Mouse (Mus musculus) kidney, postnatal 4 days (tissue): ENCODE results near the gene Gdf3.
"Not testable (repeated sequence)": the region's sequence is repeated elsewhere in the genome, so short reads cannot be mapped to it uniquely, and the experiment has no call there.

Experiments
- DNase-seq, 2 experiments: peaks; one replicate each; pipeline ENCODE4 v3.0.0; 2021; ENCODE audit warnings: mixed read lengths in 2 of 2

Gene Gdf3

GRCm38 (mm10) chr6:122604260-122604659 lies 5.6 kb downstream of the Gdf3 start:
- DNase-seq: no peak

DNA sequence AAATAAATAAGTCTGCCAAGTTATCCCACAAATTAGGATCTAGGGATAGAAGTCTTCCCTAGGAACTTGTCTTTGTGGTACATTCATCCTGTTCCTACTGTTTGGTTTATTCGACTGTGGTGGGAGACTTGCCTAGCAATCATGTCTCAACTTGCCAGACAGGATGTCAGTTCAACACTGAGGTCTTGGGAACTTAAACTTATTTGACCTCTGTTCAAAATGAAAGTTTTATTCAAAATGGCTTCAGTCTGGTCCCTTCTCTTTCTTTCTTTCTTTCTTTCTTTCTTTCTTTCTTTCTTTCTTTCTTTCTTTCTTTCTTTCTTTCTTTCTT lies 6.9 kb downstream of the Gdf3 start:
- no peak for DNase-seq

- peak; percentile 73 to 83 for DNase-seq
Measured at GRCm38 (mm10) chr6:122602242-122602991, 7.5 kb downstream of the Gdf3 start, which contains the start of gene Apobec1. Apobec1 (minus strand) TSS chr6:122602444.

- DNase-seq: no peak
Measured at GRCm38 (mm10) chr6:122601615-122602014, 8.3 kb downstream of the Gdf3 start.

GRCm38 (mm10) chr6:122601031-122601430 lies 8.9 kb downstream of the Gdf3 start:
- no peak for DNase-seq

DNA sequence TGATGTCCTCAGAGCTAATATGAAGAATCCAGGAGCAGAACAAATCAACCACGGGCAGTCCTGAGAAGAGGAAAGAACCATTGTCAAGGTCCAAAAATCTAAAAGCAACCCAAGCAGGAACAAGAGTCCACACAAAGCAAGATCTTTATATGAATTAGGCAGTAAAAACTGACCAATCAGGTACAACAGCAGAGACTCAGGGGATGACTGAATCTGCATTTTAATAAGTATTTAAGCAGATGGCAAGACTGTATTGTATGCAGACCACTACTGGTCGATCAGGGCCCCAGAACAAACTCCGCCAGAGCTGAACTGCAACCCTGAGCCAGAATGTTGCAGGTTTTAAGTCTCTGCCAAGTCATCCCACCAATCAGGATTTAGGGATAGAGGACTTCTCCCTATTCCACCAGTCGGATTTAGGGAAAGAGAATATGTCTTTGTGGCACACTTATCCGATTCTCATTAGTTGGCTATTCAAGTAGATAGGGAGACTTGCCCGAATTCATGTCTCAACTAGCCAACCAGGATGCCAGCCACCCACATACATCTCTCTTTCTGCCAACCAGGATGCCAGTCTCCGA lies 9.7 kb downstream of the Gdf3 start:
- DNase-seq: no peak

- DNase-seq: no peak
Measured at GRCm38 (mm10) chr6:122599054-122599737, 10.7 kb downstream of the Gdf3 start.

GRCm38 (mm10) chr6:122598436-122598835 lies 11.5 kb downstream of the Gdf3 start:
- DNase-seq: no peak

DNA sequence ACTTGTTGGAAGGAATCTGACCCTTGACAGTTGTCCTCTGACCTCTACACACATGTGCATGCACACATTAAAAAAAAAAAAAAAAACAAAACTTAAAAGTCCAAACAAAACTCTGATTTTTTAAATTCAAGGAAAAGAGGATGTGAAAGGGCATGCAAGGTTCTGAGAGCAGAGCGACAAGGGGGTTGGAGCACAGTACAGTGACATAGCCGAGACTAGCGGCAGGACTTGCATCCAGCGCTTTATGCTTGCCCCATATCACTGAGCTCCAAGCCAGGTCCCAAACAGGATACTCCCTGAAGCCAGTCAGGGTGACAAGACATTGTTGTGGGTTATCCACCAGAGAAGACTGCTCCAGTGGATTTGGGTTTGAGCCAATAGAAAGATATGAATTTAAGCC lies 11.9 kb downstream of the Gdf3 start:
- no peak for DNase-seq

- no peak for DNase-seq
Measured at GRCm38 (mm10) chr6:122596608-122597007, 13.3 kb downstream of the Gdf3 start.

- peak; percentile 15 to 53 for DNase-seq
Measured at GRCm38 (mm10) chr6:122595637-122596036, 14.2 kb downstream of the Gdf3 start.

DNA sequence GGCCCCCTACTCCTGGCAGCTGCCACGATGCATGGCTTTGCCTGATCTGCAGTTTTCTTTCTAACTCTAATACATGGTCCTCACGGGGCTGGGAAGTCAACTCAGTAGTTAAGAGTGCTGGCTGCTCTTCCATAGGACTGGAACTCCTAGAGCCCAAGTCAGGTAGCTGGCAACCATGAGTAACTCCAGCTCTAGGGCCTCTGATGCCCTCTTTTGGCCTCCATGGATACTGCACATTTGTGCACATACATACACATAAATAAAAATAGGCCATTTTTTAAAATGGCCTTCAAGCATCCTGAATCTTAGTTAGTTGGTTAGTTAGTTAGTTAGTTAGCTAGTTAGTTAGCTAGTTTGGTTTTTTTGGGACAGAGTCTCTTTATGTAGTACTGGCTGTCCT lies 17.0 kb downstream of the Gdf3 start:
- DNase-seq: no peak

DNA sequence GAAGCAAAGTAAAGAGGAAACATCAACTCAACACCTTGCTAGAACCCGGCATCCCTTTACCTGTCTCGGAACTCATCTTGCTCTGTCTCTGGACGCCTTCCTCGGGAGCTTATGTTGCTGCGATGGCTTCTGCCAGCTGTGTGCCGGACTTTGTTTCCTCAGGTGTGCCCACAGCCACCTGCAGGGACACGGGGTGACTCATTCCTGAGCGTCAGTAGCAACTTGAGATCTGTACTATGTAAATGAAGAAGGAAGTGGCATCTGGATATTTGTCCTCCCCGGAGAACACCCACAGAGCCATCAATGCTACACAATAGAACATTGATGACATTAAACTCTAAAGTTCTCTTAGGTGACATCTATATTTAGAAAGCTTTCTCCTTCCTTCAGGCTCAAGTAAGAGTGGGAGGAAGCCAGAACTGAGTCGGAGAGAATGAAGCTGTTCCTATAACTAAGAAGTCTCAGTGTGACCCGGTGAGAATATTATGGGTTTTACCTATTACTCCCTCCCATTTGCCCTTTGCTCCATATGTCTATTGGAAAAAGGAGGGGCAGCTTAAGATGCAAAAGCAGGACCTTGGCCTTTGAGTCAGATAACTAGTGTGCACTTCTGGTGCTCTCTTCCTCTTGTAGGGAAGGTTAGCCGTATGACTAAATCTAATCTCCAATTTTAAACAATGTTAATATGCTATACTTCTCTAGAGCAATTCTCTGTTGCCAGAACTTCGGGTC lies 18.7 kb downstream of the Gdf3 start:
- DNase-seq: no peak

DNA sequence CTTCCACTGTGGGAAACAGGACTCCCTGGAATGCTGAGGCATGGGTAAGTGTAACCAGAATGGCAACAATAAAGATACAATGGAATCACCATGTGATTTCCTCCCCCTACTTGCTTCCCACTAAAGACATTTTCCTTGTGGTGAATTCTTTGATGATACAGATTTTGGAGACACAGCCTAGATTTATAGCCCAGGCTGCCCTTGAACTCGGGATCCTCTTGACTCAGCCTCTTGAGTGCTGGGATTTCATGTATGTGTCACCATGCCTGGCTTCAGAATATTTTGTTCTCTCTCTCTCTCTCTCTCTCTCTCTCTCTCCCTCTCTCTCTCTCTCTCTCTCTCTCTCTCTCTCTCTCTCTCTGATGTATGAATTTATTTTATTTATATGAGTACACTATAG lies 30.8 kb downstream of the Gdf3 start:
- DNase-seq: no peak

GRCm38 (mm10) chr6:122577030-122577429 lies 32.9 kb downstream of the Gdf3 start:
- no peak for DNase-seq

DNA sequence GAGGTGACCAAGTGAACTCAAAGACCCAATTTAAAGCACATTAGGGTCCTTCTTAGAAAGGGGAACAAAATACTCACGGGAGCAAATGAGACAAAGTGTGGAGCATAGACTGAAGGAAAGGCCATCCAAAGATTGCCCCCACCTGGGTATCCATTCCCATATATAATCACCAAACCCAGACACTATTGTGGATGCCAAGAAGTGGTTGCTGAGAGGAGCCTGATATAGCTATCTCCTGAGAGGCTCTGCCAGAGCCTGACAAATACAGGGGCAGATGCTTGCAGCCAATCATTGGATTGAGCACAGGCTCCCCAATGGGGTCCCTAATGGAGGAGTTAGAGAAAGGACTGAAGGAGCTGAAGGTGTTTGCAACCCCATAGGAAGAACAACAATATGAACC lies 34.9 kb downstream of the Gdf3 start:
- DNase-seq: not testable (repeated sequence)

DNA sequence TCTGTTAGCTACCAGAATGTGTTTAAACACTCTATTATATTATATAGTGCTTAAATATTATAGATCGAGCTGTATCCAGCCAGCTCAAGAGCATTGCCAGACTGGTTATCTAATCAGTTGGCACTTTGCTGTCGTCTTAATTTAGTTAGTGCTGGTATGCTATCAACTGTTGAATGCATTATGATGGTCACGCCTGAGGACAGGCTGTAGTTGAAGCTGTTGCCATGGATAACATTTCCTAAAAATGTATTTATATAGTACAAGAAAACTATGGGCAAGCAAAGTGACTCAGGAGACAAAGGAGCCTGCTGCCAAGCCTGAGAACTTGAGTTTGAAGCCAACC lies 38.3 kb downstream of the Gdf3 start:
- no peak for DNase-seq

GRCm38 (mm10) chr6:122570695-122571616 lies 38.9 kb downstream of the Gdf3 start:
- DNase-seq: no peak

- no peak for DNase-seq
Measured at GRCm38 (mm10) chr6:122569762-122570161, 40.1 kb downstream of the Gdf3 start.

GRCm38 (mm10) chr6:122569113-122569512 lies 40.8 kb downstream of the Gdf3 start:
- no peak for DNase-seq

GRCm38 (mm10) chr6:122565070-122565784 lies 44.7 kb downstream of the Gdf3 start:
- DNase-seq: no peak

- peak; percentile 76 to 80 for DNase-seq
Measured at GRCm38 (mm10) chr6:122562463-122562862, 47.4 kb downstream of the Gdf3 start.
